Mouse (Mus musculus) myocyte (in vitro differentiated cells): ENCODE results near the gene Nampt.

ENCODE experiments used
- MYOD1 ChIP-seq, 3 experiments: IDR thresholded peaks; one replicate each; pipeline ENCODE4 v1.6.1; 2011; ENCODE audit warnings: control low read depth in 2 of 3, low read depth in 2 of 3, mild to moderate bottlenecking in 2 of 3, moderate library complexity in 1 of 3; ENCODE audit not compliant: insufficient read length in 2 of 3, control insufficient read depth in 1 of 3
- MYOG ChIP-seq, 3 experiments: IDR thresholded peaks; one replicate each; pipeline ENCODE4 v1.6.1; 2011; ENCODE audit warnings: control low read depth in 2 of 3, low read depth in 2 of 3, mild to moderate bottlenecking in 2 of 3; ENCODE audit not compliant: insufficient read length in 2 of 3, control insufficient read depth in 1 of 3, insufficient read depth in 1 of 3
- POLR2A ChIP-seq: IDR thresholded peaks from one replicate; pipeline ENCODE4 v1.6.1; 2011; ENCODE audit warnings: low read depth, mild to moderate bottlenecking, control low read depth, moderate library complexity; ENCODE audit not compliant: insufficient read length
- POLR2AphosphoS2 ChIP-seq: IDR thresholded peaks from one replicate; pipeline ENCODE4 v1.6.1; 2011; ENCODE audit warnings: low read depth, control low read depth; ENCODE audit not compliant: insufficient read length
- SRF ChIP-seq: IDR thresholded peaks from one replicate; pipeline ENCODE4 v1.6.1; 2011; ENCODE audit warnings: low read depth; ENCODE audit not compliant: control insufficient read depth, insufficient read length
- TCF12 ChIP-seq: IDR thresholded peaks from one replicate; pipeline ENCODE4 v1.6.1; 2011; ENCODE audit warnings: mild to moderate bottlenecking, control low read depth; ENCODE audit not compliant: poor library complexity, insufficient read depth, severe bottlenecking
- USF1 ChIP-seq: IDR thresholded peaks from one replicate; pipeline ENCODE4 v1.6.1; 2011; ENCODE audit warnings: low read depth, mild to moderate bottlenecking, control low read depth, moderate library complexity

DNA sequence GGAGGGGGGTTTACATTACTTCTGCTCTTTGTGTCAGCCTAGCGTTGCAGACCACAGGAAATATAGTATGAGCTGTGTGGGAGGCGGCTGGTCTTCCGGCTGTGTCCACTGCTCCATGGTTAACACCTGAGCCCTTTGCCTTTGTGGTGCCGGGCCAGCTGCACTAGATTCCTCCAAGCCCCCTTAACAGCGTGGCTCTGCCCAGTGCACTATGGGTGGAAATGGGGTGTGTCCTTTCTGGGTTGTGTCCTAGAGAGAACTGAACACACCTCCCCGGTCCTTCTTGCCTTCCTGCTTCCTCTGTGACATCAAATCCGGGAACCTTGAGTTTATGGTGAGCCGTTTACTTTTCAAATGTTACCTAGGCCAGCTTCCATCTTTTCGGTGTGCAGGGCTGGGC, 58.2 kb downstream of the Nampt start:
- TF ChIP-seq MYOG (IDR thresholded peaks at IDR 0.05; ENCODE audit: control insufficient read depth in 1 of 3, insufficient read depth in 1 of 3, insufficient read length in 2 of 3, low read depth in 2 of 3) (no peak), SRF (no peak), POLR2A (no peak), POLR2AphosphoS2 (no peak), MYOD1 (IDR thresholded peaks at IDR 0.05; ENCODE audit: control insufficient read depth in 1 of 3, insufficient read length in 2 of 3, low read depth in 2 of 3) (no peak), TCF12 (no peak), USF1 (no peak)
